Mouse (Mus musculus): ENCODE measurements around the gene Fcgbp. TPM values are rescaled to one million over a fixed set of nuclear protein-coding genes. Genes with fewer than 3 reads are reported as not detected.

The Fcgbp gene
- polyA plus RNA-seq (2015; fragmentation: Nextera tagmentation; extraction: Ambion mirVana): 0.06 and 0.55 TPM in 2 replicates

DNA sequence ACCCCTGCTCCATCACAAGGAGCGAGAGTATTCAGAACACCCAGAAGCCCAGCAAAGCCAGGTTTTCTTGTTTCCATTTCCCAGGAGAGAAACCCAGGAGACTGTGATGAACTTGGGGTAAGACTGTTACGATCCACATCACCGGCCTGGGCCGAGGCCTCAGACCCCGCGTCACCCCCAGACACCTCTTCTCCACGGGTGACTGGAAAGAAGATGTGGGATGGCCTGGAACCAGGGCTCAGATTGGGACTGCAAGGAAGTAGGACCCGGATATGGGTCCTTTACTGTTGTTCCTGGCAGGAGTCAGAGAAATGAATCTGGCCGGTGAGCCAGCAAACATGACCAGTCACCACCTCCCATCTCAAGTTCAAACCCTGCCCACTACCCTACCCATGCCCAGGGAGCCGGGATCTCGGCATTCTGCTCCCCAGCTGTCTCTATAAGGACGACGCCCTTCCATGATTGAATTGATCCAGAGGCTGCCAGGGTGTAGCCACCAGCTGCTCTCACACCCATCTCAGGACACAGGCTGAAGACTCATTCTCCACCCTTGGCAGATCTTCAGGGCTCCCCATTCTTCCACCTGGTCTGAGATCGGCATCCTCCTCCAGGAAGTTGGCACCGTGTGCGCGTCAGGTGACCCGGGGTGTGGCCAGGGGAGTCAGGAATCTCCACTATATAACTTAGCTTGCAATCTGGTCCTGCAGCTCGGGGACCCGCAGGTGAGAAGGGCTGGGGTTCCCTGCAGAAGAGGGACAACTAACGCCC lies at the start of gene Fcgbp:
Gene Fcgbp, plus strand, starts transcription at position 706 of the 768 bp plus-strand sequence.
- no peak within 1 kb of the TSS for H3K9ac ChIP-seq
- no peak within 1 kb of the TSS for H3K27ac ChIP-seq
- no peak within 1 kb of the TSS for H3K4me2 ChIP-seq
- no peaks in the 10 kb centered on the region for H3K4me1 ChIP-seq (replicated peaks)
- no peak for ATAC-seq (replicated peaks; ENCODE audit: insufficient number of reproducible peaks, insufficient read depth, low FRiP score, low read depth)
- WGBS: 83% methylated on average over 21 of the region's 21 CpGs
- H3K36me3 ChIP-seq: no peaks in the 10 kb centered on the region
- no peaks in the 10 kb centered on the region for H3K9me3 ChIP-seq (replicated peaks)
- H3K4me3 ChIP-seq: no peak within 1 kb of the TSS
- H3K27me3 ChIP-seq: 0 out of 2 replicates have a peak, but pooled peaks cover under 1% of the 10 kb centered on the region

GRCm38 (mm10) chr7:28044524-28044923 lies 26.5 kb upstream of the Fcgbp start:
- H3K36me3 ChIP-seq: peaks cover 71% of the 10 kb centered on the region
- ATAC-seq (replicated peaks; ENCODE audit: insufficient number of reproducible peaks, insufficient read depth, low FRiP score, low read depth): no peak
- no peak overlapping the region for H3K4me2 ChIP-seq
- no peaks in the 10 kb centered on the region for H3K9me3 ChIP-seq (replicated peaks)
- H3K27me3 ChIP-seq: no peaks in the 10 kb centered on the region
- 83% methylated on average over 4 of the region's 4 CpGs for WGBS
- H3K27ac ChIP-seq: no peak overlapping the region
- H3K9ac ChIP-seq: no peak overlapping the region
- H3K4me1 ChIP-seq (replicated peaks): peaks cover 8% of the 10 kb centered on the region
- H3K4me3 ChIP-seq: no peak overlapping the region

- Histone ChIP-seq H3K4me1 (replicated peaks) (peaks cover 11% of the 10 kb centered on the region), H3K9ac (peak within 1 kb of the TSS; percentile 79), H3K36me3 (peaks cover 37% of the 10 kb centered on the region), H3K4me3 (peak within 1 kb of the TSS; percentile 78), H3K27ac (peak within 1 kb of the TSS; percentile 60), H3K4me2 (peak within 1 kb of the TSS; percentile 67), H3K27me3 (no peaks in the 10 kb centered on the region), H3K9me3 (replicated peaks) (no peaks in the 10 kb centered on the region)
- under 1% methylated on average over 52 of the region's 52 CpGs for WGBS
- ATAC-seq (replicated peaks; ENCODE audit: insufficient number of reproducible peaks, insufficient read depth, low FRiP score, low read depth): peak; percentile 98
Observed at GRCm38 (mm10) chr7:28049476-28050409, 21.3 kb upstream of the Fcgbp start, which contains the start of gene Psmc4. Gene Psmc4, minus strand, starts transcription at chr7:28050101.

- no peaks in the 10 kb centered on the region for H3K9me3 ChIP-seq (replicated peaks)
- H3K9ac ChIP-seq: 0 out of 2 replicates have a peak overlapping the region, but pooled peaks have one; percentile 32
- ATAC-seq (replicated peaks; ENCODE audit: insufficient number of reproducible peaks, insufficient read depth, low FRiP score, low read depth): no peak
- H3K4me3 ChIP-seq: no peak overlapping the region
- H3K27ac ChIP-seq: no peak overlapping the region
- 59% methylated on average over 17 of the region's 17 CpGs for WGBS
- peaks cover 28% of the 10 kb centered on the region for H3K36me3 ChIP-seq
- no peaks in the 10 kb centered on the region for H3K27me3 ChIP-seq
- H3K4me1 ChIP-seq (replicated peaks): peaks cover 11% of the 10 kb centered on the region
- peak overlapping the region; percentile 44 for H3K4me2 ChIP-seq
Observed at GRCm38 (mm10) chr7:28050584-28050983, 20.5 kb upstream of the Fcgbp start.

DNA sequence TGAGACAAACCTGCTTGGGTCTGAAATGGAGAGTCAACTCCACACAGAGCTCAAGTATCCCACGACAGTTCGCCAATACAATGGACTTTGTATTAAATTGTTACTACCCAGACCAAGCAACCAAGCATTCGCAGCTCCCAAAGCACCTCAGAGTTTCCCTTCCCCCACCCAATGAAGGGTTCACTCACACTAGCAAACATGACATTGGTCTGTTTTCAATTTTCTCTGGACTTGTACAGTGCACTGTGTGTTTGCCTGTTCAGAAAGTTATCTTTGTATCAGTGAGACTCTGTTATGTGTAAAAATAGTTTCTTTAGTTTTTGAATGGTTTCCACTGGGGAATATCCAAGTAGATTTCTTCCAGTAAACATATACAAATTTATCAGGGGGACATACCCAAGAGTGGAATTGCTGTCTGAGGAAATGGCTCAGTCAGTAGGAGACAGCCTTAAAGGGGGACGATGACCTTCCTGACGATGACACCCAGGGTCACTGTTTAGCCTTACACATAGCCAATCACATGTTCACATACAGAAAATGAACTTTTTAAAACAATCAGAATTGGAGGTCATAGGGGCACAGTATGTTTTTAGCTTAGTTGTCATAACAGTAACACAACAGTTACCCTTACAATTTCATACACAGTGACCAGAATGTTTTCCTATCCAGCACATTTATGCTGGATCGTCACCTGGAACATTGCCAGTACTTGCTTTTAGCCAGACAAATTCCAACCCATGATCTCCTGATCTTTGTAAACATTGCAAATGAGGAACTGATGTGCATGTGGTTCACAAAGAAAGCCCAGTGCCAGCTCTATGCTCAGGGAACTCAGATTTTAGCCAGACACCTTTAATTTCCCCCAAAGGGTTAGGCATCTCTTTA lies 17.7 kb upstream of the Fcgbp start:
- H3K4me1 ChIP-seq (replicated peaks): peaks cover 11% of the 10 kb centered on the region
- no peaks in the 10 kb centered on the region for H3K9me3 ChIP-seq (replicated peaks)
- 79% methylated on average over 6 of the region's 6 CpGs for WGBS
- ATAC-seq (replicated peaks; ENCODE audit: insufficient number of reproducible peaks, insufficient read depth, low FRiP score, low read depth): no peak
- H3K9ac ChIP-seq: no peak overlapping the region
- H3K27ac ChIP-seq: no peak overlapping the region
- H3K4me3 ChIP-seq: no peak overlapping the region
- no peak overlapping the region for H3K4me2 ChIP-seq
- no peaks in the 10 kb centered on the region for H3K27me3 ChIP-seq
- peaks cover 4% of the 10 kb centered on the region; the same call in 1 of the 2 replicates for H3K36me3 ChIP-seq

DNA sequence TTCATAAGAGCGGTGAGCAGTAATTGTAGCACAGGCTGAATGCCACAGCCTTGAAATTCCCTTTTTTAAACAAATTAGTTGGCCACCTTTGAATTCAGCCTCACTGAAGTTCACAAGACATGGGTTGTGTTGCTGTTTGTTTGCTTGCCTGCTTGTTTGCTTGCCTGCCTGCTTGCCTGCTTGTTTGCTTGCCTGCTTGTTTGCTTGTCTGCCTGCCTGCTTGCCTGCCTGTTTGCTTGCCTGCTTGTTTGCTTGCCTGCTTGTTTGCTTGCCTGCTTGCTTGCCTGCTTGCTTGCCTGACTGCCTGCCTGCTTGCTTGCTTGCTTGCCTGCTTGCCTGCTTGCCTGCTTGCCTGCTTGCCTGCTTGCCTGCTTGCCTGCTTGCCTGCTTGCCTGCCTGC lies 11.1 kb upstream of the Fcgbp start:
- Histone ChIP-seq H3K36me3 (no peaks in the 10 kb centered on the region), H3K9me3 (replicated peaks) (no peaks in the 10 kb centered on the region), H3K4me1 (replicated peaks) (no peaks in the 10 kb centered on the region), H3K4me2 (no peak overlapping the region), H3K27ac (no peak overlapping the region), H3K27me3 (no peaks in the 10 kb centered on the region), H3K9ac (no peak overlapping the region), H3K4me3 (no peak overlapping the region)
- 94% methylated on average over 1 of the region's 1 CpGs for WGBS
- ATAC-seq (replicated peaks; ENCODE audit: insufficient number of reproducible peaks, insufficient read depth, low FRiP score, low read depth): no peak

DNA sequence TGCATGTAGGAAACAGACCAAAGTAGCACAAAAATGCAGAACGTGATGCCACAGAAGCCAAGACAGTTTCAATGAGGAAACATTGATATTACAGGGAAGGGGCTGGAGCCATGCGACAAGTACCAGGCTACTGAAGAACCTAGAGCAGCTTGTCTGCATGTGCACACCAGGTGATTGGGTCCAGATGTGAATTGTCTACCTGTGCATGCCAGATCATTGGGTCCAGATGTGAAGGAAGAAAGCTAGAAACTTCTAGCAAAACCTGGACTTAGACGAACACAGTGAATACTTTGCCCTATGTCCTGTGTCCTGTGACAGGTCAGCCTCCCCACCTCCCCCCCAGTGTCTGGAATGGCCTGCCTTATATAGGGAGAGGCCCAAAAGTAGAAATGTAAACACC lies 2.4 kb upstream of the Fcgbp start:
- no peak for ATAC-seq (replicated peaks; ENCODE audit: insufficient number of reproducible peaks, insufficient read depth, low FRiP score, low read depth)
- Histone ChIP-seq H3K9ac (no peak overlapping the region), H3K4me2 (no peak overlapping the region), H3K27me3 (0 out of 2 replicates have a peak, but pooled peaks cover 4% of the 10 kb centered on the region), H3K27ac (no peak overlapping the region), H3K4me1 (replicated peaks) (no peaks in the 10 kb centered on the region), H3K36me3 (no peaks in the 10 kb centered on the region), H3K4me3 (no peak overlapping the region), H3K9me3 (replicated peaks) (no peaks in the 10 kb centered on the region)
- 77% methylated on average over 3 of the region's 3 CpGs for WGBS

DNA sequence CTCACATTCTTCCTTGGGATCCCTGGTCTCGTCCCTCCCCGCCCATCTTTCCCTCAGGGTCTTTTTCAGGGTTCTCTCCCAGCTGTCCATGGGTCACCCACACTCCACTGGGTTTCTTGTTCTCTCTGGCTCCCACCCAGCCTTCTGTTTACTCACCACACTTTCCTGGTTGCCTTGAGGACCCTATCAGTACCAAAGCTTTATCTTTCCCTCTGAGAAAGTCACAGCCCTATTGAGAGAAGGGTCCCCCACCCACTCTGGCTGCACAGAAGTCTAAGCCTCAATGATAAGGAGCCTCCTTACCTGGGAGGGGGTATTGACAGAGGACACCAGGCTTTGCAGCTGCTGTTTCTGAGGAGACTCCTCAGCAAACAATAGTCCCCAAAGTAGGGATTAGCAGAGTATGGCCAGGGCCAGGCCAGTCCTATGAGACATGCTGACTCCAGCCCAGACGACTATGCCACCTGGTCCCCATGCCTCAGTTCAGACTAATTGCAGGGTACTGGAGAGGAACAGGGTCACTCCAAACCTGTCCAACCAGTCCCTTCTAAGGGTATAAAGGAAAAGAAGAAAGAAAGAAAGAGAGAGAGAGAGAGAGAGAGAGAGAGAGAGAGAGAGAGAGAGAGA lies 1.4 kb upstream of the Fcgbp start:
- Histone ChIP-seq H3K4me3 (no peak overlapping the region), H3K27ac (no peak overlapping the region), H3K27me3 (0 out of 2 replicates have a peak, but pooled peaks cover 4% of the 10 kb centered on the region), H3K4me1 (replicated peaks) (no peaks in the 10 kb centered on the region), H3K4me2 (no peak overlapping the region), H3K36me3 (no peaks in the 10 kb centered on the region), H3K9me3 (replicated peaks) (no peaks in the 10 kb centered on the region), H3K9ac (no peak overlapping the region)
- 42% methylated on average over 3 of the region's 3 CpGs for WGBS
- no peak for ATAC-seq (replicated peaks; ENCODE audit: insufficient number of reproducible peaks, insufficient read depth, low FRiP score, low read depth)

DNA sequence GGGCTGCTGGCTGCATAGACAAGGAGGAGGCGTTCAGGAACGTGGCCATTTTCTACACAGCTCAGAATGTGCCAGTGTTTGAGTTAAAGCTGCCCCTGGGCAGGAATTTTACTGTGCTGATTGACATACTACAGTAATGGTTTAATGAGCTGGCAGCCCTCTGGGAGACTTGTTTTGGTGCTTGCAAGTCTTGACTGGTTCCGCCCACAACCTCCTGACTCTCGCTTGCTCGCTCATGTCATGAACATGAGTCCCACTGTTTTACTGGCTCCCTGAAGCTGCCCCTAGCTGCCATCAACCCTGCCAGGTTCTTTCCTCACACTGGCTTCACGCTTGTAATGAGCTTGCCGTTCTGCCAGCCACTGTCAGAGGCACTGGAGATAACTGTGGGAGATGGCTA lies 13.2 kb downstream of the Fcgbp start:
- Histone ChIP-seq H3K9ac (no peak overlapping the region), H3K4me2 (no peak overlapping the region), H3K4me1 (replicated peaks) (no peaks in the 10 kb centered on the region), H3K27me3 (0 out of 2 replicates have a peak, but pooled peaks cover 3% of the 10 kb centered on the region), H3K36me3 (no peaks in the 10 kb centered on the region), H3K27ac (no peak overlapping the region), H3K9me3 (replicated peaks) (no peaks in the 10 kb centered on the region), H3K4me3 (no peak overlapping the region)
- WGBS: 57% methylated on average over 7 of the region's 7 CpGs
- ATAC-seq (replicated peaks; ENCODE audit: insufficient number of reproducible peaks, insufficient read depth, low FRiP score, low read depth): no peak

- ATAC-seq (replicated peaks; ENCODE audit: insufficient number of reproducible peaks, insufficient read depth, low FRiP score, low read depth): no peak
Observed at GRCm38 (mm10) chr7:28086236-28086635, 15.2 kb downstream of the Fcgbp start.

More at GRCm38 (mm10) chr7:28086236-28086635, 15.2 kb downstream of the Fcgbp start:
- Histone ChIP-seq H3K4me1 (replicated peaks) (no peaks in the 10 kb centered on the region), H3K4me2 (no peak overlapping the region), H3K27me3 (0 out of 2 replicates have a peak, but pooled peaks cover 3% of the 10 kb centered on the region), H3K27ac (no peak overlapping the region), H3K9ac (no peak overlapping the region), H3K9me3 (replicated peaks) (no peaks in the 10 kb centered on the region), H3K36me3 (no peaks in the 10 kb centered on the region), H3K4me3 (no peak overlapping the region)
- WGBS: 72% methylated on average over 16 of the region's 16 CpGs
